Mouse (Mus musculus): ENCODE measurements around the gene Il25. TPM values are rescaled to one million over a fixed set of nuclear protein-coding genes. Genes with fewer than 3 reads are reported as not detected.
"Not testable (repeated sequence)": the region's sequence is repeated elsewhere in the genome, so short reads cannot be mapped to it uniquely, and the experiment has no call there.

Gene Il25
- total RNA-seq, 2 experiments from 2014 or later = not detected

DNA sequence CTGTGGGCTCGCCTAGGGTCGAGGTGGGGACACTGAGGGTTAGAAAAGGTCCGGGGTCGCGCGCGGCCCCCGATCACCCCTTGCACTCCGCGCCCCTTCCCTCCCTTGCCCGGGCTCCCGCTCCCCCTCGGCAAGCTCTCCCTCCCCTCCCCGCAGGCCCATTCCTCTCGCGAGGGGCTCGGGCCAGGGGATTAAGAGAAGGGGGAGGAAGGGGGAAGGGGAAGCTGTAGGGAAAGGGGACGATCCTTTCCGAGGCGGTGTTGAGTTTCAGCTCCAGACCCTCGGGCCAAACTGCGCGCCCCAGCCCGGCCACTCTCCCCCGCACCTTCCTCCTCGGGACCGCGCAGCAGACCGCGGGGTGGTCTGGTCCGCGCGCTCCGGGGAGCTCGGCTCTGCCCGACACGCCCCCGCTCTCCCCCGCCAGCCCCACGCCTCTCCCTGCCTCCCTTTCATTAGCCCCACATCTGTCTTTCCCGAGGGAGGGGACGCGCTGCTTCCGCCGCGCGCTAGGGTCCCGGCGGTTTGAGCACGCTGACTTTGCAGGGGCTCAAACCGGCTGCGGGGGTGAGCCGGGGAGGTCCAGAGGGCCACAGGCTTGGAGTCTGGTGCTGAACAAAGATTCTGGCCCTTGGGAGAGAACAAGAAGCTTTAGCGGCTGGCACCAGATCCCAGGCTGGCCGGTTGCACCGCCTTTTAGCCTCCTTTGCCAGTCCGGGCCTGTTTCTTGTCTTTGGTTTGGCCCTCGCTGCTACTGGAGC lies 5.9 kb upstream of the Il25 start:
- DNase-seq = peak; percentile 64

DNA sequence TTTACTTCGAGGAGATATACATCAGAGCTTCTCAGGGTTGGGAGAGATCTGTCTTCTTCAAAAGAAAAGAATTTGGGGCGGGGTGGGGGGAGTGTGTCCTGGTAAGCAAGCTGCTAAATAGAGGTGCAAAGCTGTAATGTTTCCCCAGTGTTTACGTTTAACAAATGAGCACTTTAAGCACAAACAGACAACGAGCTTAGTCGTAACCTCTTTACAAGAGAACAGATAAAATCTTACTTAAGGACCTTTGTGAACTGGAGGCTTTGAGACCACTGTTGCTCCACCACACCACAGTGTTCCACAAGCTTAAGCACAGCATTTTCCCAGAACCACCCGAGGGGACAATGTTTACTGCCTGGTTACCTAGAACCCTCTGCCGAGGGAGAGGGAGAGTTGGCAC lies 5.2 kb upstream of the Il25 start:
- no peak for DNase-seq

DNA sequence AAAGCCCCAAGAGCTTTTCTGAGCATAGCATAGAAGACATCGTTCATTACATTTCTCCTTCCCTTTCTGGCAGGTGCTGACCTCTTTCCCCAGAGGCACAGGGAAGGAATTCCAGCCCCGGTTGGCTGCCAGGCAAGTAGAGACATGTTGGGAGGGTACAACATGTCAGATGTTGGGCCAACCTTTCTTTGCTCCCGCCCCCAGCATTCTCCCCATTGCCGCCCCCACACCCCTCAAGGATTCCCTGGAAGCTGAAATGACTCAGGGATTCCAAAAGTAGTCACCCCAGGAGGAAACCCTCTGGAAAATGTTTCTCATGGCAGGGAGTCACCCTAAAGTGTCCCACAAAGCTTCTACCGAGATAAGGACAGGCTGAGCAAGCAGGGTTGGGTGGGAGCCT lies 2.7 kb upstream of the Il25 start:
- no peak for DNase-seq

DNA sequence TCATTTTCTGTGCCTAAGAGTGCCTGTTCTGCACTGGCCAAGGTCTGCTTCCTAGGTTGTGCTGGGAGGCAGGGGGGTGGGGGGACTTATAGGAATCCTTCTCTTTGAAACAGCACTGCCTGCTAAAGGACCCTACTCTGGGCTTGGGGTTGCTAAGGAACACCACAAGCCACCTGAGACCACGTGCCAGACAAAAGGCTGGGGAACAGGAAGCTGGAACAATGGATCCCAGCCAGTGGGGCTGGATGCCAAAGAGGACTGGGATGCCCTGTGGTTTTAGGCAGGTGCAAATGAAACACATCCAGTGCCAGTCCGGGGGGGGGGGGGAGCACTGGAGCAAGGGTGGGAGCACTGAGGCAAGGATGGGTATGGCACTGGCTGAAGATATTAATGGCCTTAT lies 2.1 kb upstream of the Il25 start:
- DNase-seq = no peak

DNA sequence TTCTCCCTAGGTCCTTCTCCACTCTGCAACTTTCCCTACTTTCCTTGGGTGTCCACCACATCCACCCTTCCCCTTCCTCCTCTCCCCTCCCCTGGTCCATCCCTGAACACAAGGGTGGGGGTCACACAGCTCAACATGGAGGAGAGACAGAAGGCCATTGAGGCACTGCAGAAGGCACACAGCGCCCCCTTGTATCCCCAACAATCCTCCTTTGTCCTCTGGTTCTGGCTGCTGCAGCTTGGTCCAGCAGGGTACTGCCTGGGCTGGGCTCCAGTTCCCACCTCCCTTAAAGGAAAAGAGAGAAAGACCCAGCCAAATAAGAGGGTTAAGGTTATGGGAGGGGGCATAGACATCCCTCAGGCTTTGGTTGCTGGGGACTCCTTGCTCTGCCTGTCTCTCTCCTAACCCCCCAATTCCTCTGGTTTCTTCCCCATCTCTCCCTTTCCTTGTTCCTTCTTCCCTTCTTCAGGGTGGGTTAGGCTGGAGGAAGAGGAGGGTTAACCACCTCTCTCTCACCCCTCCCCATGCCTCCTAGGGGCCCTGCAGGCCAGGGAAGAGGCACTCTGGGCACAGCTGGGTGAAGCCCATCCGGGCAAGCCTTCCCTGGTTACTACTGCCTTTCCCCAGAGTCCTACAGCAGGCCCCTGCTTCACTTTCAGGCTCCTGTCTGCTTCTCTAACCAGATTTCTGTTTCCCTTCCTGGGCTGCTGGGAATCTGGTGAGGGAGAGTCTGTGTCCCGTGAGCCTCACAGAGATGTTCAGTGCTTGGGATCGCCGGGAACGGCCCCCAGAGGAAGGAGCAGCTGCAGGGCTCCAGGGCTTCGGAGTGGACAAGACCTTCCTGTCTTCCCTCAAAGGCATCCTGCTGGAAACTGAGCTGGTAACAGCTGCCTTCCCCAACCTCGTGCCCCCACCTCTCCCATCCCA lies 3.7 kb downstream of the Il25 start, which contains the start of gene Cmtm5:
Gene Cmtm5, plus strand, starts transcription at position 358 of the 927 bp plus-strand sequence.
- no peak for DNase-seq

DNA sequence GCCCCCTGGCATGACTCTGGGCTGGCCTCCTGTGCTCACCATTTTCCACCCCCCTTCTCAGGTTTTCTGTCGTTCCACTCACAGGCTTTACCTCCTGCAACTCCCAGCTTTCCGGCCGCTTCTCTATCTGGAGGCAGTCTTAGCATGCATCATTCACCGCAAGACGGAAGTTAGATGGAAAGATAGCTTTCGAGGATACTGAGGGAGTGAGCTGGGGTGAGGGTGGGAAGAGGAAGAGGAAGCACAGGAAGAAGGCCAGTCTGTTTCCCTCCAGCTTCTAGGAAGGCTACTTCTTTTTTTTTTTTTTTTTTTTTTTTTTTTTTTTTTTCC lies 4.3 kb downstream of the Il25 start:
- DNase-seq = no peak

DNA sequence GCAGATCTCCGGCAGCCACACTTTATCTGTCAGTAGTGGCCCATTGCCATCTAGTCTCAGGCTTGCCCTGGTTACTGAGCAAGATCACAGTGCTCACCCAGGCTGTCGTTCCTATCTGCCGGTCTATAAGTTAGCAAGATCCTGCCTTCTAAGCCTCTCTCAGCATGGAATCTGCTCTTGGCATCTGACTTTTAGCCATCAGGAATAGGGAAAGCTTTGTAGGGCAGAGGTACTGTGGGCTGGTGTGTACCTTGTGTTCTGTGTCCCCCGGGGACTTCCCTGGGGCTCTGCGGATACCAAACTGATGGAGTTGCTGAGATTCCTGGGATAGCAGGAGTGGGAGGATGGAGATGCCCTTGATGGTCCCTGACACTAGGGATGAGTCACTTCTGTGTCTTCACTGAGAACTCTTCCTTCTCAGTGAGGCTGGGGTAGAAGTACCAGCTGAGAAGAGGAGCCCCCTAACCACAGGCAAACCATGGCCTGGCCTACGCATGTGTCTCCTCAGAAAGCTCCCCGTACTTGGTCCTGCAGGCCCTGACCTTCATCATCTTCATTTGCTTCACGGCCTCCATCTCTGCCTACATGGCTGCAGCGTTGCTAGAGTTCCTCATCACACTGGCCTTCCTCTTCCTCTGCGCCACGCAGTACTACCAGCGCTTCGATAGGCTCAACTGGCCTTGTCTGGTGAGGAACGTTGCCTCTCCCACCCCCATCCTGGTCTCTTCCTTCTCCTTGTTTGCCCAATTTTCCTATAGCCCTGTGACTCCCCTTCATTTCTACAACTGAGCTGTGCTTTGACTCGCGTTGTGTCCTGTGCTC lies 5.1 kb downstream of the Il25 start:
- no peak for DNase-seq

DNA sequence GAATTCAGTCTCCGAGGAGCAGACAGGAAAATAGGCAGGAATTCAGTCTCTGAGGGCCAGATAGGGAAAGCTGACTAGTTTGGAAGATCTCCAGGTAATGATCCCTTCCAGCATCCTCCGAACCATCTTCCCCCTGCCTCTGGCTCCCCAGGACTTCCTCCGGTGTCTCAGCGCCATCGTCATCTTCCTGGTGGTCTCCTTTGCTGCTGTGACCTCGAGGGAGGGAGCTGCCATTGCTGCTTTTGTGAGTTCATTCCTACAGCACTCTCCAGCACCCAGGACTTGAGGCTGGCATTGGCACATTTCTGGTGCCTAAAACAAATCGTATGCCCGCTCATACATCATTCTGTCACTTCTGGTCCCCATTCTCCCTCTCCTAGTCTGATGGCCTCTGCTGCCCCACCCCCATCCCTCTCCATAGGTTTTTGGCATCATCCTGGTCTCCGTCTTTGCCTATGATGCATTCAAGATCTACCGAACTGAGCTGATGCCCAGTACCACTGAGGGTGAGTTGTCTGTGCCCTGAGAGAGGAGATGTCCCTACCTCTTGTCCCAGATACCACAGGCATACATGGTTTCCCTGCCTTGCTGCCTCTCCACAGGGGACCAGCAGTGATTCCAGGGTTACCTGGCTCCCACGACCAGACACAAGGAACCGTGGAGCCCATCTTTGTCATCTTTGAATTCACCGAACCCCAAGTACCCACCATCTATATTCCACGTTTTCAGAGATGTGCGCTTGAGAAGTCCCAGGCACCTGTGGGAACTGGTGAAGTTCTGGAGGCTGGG lies 6.1 kb downstream of the Il25 start:
- no peak for DNase-seq

DNA sequence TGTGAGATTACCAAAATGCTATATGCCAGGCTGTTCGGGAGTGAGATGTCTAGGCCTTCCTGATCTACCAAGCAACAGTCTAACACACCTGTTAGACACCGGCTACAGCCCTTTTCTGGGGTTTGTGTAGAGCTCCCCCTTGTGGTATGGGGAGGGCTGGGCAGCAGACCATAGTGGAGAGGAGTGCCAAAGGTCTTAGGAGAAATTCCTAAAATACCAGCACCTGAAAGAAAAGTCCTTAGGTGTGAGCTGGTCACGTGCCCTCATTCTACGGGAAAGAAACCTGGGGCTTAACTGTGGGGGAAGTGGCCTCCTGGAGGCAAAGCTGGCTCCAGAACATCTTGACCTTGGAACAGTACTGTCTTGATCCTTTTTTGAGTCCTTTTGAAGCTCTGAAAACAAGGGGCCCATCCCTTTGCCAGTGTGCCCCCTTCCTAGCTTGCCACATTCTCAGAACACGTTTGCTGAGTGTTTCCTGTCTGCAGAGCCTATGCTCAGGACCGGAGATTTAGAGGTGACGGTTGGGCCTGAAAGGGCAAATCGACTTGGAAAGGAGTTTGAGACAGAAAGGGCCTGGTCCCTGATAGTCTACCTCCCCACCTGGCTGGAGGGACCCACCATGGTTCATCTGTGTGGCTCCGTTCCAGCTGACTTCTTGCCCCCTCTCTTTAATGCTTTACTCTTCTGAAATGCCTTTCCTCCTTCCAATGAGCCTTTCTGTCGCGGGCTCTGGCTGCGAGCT lies 7.1 kb downstream of the Il25 start:
- DNase-seq = peak; percentile 50

DNA sequence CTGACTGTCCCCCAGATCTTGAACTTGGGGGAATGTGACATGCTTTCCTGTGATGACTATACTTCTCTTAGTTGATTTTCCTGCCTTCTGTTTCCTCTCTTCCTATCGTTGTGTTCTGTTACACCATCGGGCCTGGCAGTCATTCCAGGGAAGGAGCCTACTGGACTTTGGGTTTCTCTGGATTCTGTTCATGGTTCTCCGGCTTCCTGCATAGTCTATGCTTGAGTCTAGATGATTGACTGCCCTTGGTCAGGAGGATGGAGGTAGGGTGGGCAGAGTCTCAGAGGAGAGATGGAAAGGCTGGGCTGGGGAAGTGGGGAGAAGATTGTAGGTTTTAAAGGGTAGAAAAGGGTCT lies 7.7 kb downstream of the Il25 start:
- DNase-seq = no peak

DNA sequence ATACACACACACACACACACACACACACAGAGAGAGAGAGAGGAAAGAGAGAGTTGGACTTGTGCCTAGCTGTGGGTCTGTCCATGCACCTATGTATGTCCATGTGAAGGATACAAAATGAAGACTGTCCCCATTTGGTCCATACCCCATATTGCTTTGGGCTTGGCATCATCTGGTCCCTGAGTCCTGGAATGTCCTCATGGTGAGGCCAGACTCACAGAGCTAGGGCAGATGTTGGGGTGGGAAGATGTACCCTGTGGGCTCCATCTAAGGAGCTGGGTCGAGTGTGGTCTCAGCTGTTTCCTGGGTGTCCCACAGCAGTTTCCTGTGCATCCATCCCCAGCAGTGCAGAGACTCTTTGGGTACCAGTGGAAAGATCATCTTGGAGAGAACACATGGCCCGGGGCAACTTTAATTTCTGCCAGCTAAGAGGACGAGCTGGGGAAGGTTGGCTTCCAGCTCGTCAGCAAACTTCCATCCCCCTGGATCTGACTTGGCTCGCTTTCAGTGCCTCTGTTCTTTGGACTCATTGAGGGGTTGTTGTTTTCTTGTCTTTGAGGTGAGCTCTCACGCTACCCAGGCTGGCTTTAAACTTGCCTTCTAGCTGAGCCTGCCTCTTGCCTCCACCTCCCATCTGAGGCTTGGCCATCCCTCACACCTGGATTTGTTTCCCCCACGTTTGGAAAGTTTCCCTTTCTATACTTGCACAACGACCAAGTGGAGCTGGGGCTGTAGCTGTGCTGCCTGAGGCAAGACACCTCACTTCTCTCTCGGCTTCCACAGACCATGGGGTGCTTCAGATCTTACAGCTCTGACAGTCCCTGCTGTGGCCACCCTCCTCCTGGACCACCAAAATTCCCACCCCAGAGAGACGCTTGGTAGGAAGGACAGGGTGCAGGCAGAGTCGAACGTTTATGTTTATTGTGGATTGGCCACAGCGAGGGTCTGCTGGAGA lies 8.8 kb downstream of the Il25 start:
- DNase-seq = no peak

DNA sequence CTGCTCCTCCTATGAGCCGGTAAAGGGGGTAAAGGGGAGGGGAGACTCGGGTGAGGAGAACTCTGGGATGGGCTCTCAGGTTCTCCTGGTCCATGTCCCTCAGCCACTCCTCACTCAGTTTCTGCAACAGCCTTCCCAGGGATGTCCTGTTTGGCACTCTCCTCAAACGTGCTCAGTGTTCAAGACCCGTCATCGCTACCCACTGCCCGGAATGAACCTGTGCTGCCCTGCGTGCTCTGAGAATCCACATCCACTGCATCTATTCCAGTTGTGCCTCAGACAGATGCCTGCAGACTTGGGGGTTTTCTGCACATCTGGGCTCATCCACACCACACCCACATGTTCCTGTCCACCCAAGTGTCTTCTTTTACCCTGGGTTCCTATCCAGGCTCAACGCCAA lies 10.0 kb downstream of the Il25 start:
- DNase-seq = no peak

DNA sequence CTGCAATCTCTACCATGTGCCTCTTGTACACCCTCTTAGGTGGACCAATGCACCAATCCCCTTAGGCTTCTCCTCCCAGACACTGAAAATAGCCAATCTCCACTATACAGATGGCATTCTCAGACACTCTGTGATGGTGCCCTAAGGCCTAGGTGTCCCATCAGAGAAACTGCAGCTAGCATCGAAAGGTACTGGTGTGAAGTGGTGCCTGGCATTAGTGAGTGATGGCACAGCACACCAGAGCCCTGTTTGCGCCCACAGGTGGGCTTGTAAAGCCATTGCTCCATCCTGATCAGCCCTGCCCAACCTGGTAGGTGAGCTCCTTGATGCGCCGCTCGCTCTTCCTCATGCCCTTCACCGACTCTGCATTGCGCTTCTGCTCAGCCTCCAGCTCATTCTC lies 11.5 kb downstream of the Il25 start:
- no peak for DNase-seq

DNA sequence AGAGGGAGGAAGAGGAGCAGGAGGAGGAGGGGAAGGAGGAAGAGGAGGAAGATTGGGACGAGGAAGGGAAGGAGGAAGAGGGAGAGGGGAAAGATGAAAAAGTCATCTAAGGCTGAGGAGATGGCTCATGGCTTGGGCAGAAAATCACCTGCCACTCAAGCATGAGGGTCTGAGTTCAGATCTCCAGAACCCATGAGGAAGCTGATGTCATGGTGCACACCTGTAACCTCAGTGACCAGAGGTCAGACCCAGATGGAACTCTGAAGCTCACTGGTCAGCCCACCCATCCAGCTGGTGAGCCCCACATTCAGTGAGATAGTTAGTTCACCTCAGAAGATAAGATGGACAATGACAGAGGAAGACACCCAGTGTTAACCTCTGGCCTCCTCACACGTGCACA lies 12.4 kb downstream of the Il25 start:
- DNase-seq = no peak

DNA sequence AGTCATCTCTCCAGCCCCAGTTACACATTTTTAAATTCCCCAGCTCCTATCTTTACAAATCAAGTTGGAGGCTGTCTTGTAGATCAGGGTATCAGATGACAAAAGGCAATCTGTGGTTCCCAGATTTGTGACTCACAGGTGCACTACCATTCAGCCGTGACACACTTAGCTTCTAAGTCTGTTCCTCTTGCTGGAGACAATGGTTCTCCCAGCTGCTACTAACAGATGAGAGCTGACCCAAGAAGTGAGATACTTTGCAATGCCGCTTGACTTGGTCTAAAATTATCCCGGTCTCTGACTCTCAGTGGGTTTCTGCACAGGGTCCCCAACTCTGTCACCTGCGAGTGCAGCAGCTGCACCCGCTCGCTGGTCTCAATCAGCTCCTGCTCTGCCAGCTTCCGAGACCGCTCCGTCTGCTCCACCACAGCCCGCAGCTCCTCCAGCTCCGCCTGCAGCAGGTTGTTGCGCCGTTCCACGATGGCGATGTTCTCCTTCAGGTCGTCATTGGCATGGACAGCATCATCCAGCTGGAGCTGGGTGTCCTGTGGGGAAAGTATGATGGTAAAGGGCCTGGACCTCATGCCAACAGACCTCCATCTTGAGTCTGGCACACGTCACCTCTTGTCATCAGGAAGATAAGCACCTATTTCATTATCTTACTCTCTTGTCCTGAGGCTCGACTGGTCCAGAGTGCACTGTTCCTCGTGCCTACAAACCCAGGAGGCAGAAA lies 13.6 kb downstream of the Il25 start:
- no peak for DNase-seq

DNA sequence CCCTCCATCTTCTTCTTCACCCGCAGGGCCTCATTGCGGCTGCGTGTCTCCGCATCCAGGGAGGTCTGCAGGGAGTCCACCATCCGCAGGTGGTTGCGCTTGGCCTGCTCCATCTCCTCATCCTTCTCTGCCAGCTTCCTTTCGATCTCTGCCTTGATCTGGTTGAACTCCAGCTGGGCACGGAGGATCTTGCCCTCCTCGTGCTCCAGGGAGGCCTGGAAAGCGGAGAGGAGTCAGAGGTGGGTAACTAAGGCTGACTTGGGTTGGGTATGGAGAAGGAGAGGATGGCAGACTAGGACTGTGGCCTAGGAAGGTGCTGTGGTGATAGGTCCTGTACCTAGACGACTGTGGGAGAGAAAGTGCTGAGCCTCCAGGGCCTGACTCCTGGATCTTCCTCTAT lies 14.5 kb downstream of the Il25 start:
- DNase-seq = not testable (repeated sequence)

DNA sequence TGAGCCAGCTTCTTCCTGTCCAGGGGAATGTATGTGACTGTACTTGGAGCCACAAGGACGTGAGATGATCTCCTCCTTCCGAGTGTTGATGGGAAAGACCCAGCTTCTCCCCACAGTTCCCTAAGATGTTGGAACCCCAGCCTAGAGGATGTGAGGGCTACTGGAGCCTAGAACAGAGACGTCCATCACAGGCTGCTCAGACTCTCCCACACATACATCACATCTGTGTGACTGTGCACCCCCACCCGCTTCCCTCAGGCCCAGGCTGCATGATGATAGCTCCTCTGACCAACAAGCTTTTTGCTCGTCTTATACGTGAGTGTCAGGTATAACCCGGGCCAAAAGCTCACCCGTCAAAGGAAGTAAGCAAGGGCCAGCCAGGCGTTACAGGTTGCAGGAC lies 16.3 kb downstream of the Il25 start:
- DNase-seq = no peak

DNA sequence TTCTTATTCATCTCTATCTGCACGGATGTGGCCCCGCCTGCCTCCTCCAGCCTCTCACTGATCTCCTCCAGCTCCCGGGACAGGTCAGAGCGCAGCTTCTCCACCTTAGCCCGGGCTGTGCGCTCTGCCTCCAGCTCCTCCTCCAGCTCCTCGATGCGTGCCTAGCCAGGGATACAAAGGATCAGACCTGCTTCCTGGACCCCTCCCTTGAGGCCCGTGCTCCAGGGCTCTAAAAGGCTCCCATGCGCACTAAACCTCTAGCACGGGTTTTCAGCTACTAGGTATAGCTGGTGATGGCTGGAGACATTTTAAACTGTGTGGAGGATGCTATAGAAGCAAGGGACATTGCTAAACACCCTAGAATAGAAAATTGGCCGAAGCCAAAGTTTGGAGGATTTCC lies 18.0 kb downstream of the Il25 start:
- no peak for DNase-seq

DNA sequence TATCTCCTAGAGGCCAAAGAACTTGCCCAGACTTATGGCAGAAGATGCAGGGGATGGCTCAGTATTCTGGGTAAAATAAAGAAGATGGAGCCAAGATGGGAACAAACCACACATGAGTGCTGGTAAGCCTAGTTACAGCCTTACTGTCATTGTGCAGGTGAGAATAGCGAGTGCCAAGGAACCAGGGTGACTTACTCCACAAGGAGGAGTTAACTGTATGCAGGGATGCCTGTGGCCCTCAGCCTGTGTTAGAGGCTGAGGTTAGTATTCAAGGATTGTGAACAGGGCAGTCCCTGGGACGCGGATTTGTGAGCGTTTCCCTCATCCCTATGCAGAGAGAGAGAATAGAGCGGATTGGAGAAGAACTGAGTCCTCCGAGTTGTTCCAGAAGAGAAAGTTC lies 19.1 kb downstream of the Il25 start:
- no peak for DNase-seq

Data from gastrocnemius, postnatal 25 days (tissue).